Mouse (Mus musculus): Measurements from ENCODE around the gene Iqsec1.

DNA sequence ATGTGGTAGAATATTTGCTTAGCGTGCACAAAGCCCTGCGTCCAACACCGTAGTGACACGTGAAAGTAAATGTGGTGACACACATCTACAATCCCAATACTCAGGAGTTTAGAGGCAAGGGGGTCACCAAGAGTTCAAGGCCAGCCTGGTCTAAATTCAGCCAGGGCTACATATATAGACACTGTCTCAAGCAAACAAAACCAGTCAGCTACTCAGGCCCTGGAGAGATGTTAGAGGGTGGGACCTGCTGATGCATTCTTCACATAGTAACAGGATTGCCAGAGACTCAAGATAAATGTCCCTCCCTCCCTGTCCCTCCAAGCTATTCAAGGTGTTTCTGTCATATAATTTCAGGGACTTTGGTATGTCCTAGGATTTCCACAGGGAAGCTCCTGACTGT lies 10.7 kb upstream of the Iqsec1 start:
- no peak for TF ChIP-seq CTCF (IDR thresholded peaks at IDR 0.05; ENCODE audit: insufficient read depth, low read length)
- TF ChIP-seq POLR2A (IDR thresholded peaks at IDR 0.05; ENCODE audit: borderline replicate concordance, extremely low read depth, low read depth, low read length), result no peak
